Mouse (Mus musculus) neural tube, embryonic 10.5 days (tissue): ENCODE data around the gene Scamp1.
"Not testable (repeated sequence)": the region's sequence is repeated elsewhere in the genome, so short reads cannot be mapped to it uniquely, and the experiment has no call there.

ENCODE experiments used
- DNase-seq: peaks from one replicate; pipeline ENCODE4 v3.0.0-alpha.2; 2017; ENCODE audit warnings: low spot score; ENCODE audit errors: extremely low spot score

Gene Scamp1

DNA sequence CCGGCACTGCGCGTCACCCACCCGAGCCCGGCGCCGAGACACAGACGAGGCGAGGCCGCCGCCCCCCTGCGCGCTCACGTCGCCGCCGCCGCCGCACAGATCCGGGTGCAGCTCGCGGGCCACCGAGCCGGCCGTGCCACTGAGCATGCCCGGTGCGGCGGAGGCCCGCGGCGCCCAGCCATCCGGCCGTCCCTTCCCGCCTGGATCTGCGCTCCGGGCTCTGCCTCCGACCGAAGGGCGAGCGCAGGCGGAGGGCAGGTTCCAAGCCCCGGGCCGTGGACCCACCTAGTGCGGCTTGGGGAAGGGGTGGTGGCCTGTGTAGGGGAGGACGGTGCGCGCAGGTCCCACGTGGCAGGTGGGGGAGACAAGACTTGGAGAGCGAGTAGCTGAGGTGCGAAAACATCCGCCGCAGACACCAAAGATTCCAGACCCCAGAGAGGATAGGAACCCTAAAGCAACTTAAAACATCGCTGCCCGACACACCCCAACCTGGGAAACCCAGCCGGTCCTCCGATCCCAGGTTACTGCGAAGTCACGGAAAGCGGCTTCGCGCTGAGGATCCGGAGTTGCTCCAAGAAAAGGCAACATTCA is at the start of gene Scamp1:
Gene Scamp1, minus strand, starts transcription at position 577 of the 591 bp plus-strand sequence.
- DNase-seq = peak; percentile 93

GRCm38 (mm10) chr13:94330392-94330979 is 44.8 kb upstream of the Scamp1 start:
- no peak for DNase-seq

DNA sequence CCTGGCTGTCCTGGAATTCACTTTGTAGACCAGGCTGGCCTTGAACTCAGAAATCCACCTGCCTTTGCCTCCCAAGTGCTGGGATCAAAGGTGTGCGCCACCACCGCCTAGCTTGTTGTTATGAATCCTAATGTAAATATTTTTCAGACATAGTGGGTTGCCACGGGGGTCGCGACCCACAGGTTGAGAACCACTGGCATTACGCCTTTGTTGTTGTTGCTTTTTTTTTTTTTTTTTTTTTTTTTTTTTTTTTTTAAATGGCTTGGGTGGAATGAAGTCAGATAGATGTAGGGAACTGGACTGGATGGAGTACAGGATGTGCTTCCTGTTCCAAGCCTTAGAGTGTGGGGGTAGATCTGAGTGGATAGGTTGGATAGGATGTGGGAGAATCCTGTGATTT is 43.3 kb upstream of the Scamp1 start:
- not testable (repeated sequence) for DNase-seq

DNA sequence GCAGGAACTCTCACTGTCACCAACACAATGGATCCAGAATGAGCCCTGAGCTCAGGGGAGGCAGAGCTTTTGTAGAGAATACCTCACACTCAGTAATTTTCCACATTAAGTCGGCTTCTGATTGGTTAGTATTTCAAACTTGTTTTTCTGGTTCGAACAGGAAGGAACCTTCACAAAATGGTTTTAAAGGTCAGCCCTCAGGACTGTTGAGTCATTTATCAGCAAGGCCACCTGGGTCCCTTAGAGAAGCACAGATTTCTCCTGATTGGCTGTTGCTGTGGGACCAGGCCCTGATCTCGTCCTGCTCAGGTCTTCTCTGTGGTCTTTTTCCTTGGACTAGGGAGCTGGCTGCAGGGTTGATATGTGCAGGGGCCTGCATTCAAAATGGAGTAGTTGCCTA is 42.4 kb upstream of the Scamp1 start:
- DNase-seq = no peak

DNA sequence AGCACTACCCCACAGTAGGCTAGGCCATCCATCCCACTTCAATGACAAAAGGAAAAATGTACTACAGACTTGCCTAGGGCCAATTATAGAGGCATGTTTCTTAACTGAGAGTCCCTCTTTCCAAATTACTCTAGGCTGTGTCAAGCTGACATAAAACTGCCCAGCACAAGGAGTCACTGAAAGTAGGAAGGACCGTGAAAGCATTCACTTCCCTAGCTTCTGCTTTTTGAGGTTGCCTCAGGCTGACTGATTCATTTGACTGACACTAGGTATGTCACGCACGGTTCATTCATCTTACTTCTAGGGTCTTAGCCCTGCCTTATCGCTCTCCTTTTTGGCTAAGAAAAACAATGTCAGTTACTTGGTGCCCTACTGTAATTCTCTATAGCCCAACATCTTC is 36.8 kb upstream of the Scamp1 start:
- DNase-seq = no peak

GRCm38 (mm10) chr13:94321094-94321792 is 35.6 kb upstream of the Scamp1 start:
- no peak for DNase-seq

- no peak for DNase-seq
Measured at GRCm38 (mm10) chr13:94316975-94317511, 31.4 kb upstream of the Scamp1 start.

GRCm38 (mm10) chr13:94312812-94313211 is 27.2 kb upstream of the Scamp1 start:
- DNase-seq = not testable (repeated sequence)

DNA sequence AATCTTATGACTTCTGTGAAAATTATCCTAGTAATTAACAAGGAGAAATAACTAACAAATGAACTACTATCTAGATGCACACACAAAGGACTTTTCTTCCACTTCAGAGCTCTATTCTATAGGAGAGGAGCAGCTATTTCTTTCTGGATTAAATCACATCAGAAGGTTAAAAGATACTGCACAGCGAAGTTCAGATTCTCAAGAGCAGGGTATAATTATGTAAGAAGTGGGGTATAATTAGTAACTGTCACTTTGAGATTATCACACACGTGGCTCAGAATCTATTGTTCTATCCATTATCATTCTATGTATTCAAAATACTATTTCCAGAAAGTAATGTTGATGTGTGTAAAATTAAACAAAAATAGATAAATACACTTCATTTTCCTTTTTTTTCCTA is 22.6 kb upstream of the Scamp1 start:
- no peak for DNase-seq

GRCm38 (mm10) chr13:94307531-94307930 is 21.9 kb upstream of the Scamp1 start:
- DNase-seq = no peak

- no peak for DNase-seq
Measured at GRCm38 (mm10) chr13:94306968-94307289, 21.3 kb upstream of the Scamp1 start.

GRCm38 (mm10) chr13:94306277-94306967 is 20.8 kb upstream of the Scamp1 start:
- DNase-seq = peak; percentile 56

DNA sequence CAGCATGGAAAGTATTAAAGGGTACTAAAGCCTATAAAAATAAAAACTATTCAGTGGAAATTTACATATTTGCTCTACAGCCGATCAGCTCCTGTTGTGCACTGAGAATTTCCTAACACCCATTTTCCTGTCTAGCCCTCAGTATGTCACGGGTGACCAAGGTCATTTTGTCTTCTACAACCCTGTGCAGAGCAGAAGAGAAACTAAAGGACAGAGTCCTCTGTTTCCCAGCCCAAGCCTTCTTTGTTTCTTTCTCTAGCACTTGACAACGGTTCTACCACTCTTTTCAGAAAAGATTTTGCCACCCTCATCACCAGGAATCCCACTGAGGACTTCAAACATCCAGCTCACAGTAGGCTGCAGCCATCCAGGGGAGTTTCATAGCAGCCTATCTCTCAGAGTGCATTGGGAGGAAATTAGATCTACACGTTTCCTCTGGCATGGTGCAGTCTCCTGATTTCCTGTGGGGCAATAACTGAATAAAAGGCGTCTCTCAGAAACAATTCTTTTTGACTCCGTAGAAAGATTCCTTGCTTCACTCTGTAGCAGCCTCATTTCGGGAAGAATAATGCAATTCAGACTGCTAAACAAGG is 15.4 kb upstream of the Scamp1 start:
- DNase-seq = no peak

- DNase-seq = no peak
Measured at GRCm38 (mm10) chr13:94300232-94300631, 14.6 kb upstream of the Scamp1 start.

GRCm38 (mm10) chr13:94298401-94298800 is 12.7 kb upstream of the Scamp1 start:
- DNase-seq = no peak

- no peak for DNase-seq
Measured at GRCm38 (mm10) chr13:94296371-94296770, 10.7 kb upstream of the Scamp1 start.

GRCm38 (mm10) chr13:94295922-94296321 is 10.3 kb upstream of the Scamp1 start:
- DNase-seq = no peak

GRCm38 (mm10) chr13:94294886-94295285 is 9.2 kb upstream of the Scamp1 start:
- no peak for DNase-seq

GRCm38 (mm10) chr13:94293911-94294310 is 8.3 kb upstream of the Scamp1 start:
- DNase-seq = no peak

DNA sequence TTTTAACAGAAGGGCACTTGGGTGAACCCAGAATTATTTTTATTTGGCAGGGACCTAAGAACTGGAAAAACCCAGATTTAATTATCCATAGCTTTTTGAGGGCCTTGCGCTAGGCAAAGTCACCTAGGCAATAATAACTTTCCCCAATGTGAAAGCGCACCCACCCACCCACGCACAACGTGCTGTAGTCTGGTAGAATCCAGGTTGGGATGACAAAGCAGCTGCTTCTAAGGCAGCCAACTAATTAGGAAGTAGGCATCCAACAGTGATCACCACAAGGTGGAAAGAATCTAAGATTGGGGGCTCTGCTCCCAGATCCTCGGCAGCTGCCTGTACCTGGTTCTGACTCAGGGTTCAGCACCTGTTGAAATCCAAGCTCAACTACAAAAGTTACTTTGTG is 538 bp upstream of the Scamp1 start:
- no peak for DNase-seq

DNA sequence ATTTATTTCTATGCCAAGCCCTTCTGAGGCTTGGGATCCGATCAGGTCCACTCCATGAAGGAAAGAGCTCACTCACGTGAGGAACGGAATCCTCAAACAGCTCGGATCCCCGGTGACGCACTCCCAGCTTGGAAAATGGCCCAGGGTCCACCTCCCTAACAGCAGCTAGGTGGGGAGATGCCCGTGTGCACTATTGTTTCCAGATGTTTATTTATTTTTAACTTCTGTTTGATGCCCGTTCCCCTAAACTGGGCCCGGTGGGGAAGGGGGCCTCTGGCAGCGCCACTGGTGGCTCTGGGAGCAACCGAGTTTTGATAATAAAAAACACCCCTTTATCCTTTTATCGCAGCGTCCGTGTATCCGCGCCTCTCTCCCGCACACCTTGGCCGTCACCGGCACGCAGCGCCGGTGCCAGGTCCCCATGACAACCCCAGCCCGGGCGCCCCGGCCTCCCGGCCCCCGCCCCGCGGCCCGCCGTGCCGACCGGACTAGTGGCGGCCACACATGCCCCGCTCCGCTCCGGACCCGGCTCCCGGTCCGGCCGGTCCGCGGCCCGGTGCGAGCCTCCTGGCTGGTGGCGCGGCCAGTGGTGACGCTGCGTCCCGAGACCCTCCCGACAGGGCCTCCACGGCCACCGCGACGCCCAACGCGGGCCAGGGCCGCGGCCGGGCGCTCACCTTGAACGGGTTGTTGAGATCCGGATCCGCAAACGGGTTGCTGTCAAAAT is 951 bp downstream of the Scamp1 start:
- DNase-seq = no peak
